8 mouse cellular contexts compared by ENCODE assay signal in the genomic region with DNA sequence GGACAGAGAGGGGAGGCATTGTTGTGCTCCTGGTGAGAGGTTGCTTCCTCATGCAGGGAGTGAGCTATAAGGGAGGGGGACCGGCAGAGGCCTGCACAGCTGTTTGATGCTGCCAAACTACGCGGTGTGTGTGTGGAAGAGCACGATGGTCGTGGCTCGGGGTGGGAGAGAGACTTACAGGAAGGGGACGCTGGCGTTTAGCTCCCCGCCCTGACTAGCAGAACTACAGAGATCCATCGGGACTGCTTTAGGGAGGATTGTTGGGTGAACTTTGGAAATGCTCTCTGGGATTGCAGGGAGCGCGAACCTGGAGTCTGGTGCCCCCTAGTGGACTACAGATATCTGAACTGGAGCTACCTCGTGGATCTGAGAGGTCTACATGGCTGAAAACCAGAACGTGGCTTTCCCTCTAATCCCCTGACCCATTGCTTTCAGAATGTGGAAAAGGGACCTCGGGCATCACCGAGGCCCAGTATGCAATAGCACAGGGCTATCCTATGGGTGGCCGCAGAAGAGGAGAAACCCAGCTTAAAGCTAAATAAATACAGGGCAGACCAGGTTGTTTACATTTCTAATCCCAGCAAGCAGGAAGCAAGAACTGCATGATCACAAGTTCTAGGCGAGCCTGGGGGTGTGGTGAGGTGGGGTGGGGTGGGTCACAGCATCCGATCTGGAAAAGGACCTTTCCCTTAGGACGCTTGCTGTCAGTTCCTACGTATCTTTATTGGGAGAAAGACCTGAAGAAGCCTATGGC. TPM values are rescaled to one million over a fixed set of nuclear protein-coding genes. Genes with fewer than 3 reads are reported as not detected.
DNase-seq lines count a peak whose midpoint lies in the region; ATAC-seq and TF ChIP-seq lines count a peak whose summit lies in the region.

No protein-coding gene starts in this region.

- peaks cover 59% of the 10 kb centered on the region for H3K27me3 ChIP-seq in embryonic facial prominence, embryonic 10.5 days (replicated peaks; ENCODE audit: low read depth, poor library complexity, severe bottlenecking)
- no peaks in the 10 kb centered on the region for H3K27me3 ChIP-seq in intestine, postnatal 0 days (replicated peaks; ENCODE audit: control insufficient read depth, insufficient read depth, low read length)
- H3K27me3 ChIP-seq in limb, embryonic 14.5 days (ENCODE audit: control insufficient read depth, insufficient read depth, low read length): no peaks in the 10 kb centered on the region
- no peaks in the 10 kb centered on the region; the same call in 1 of the 2 replicates for H3K27me3 ChIP-seq in midbrain, embryonic 15.5 days (replicated peaks)
- H3K27me3 ChIP-seq in stomach, embryonic 16.5 days (ENCODE audit: control insufficient read depth, insufficient read depth, low read length): peaks cover 11% of the 10 kb centered on the region; the same call in 1 of the 2 replicates

- no peaks in the 10 kb centered on the region for H3K9me3 ChIP-seq in embryonic facial prominence, embryonic 10.5 days
- H3K9me3 ChIP-seq in intestine, postnatal 0 days (ENCODE audit: control insufficient read depth): no peaks in the 10 kb centered on the region
- no peaks in the 10 kb centered on the region for H3K9me3 ChIP-seq in limb, embryonic 14.5 days (ENCODE audit: control insufficient read depth, low read length)
- H3K9me3 ChIP-seq in midbrain, embryonic 15.5 days: no peaks in the 10 kb centered on the region
- no peaks in the 10 kb centered on the region for H3K9me3 ChIP-seq in stomach, embryonic 16.5 days (replicated peaks; ENCODE audit: control insufficient read depth, low read length)

- peak; percentile 85 for TF ChIP-seq CTCF in intestine, postnatal 0 days (IDR thresholded peaks at IDR 0.05; ENCODE audit: low read depth)

- H3K4me3 ChIP-seq in embryonic facial prominence, embryonic 10.5 days: peak overlapping the region; percentile 50
- peak overlapping the region; percentile 24 for H3K4me3 ChIP-seq in intestine, postnatal 0 days (ENCODE audit: low read depth, low read length)
- H3K4me3 ChIP-seq in limb, embryonic 14.5 days (replicated peaks; ENCODE audit: low read length): peak overlapping the region; percentile 27
- peak overlapping the region; percentile 24 for H3K4me3 ChIP-seq in midbrain, embryonic 15.5 days
- H3K4me3 ChIP-seq in stomach, embryonic 16.5 days (replicated peaks; ENCODE audit: low read length): peak overlapping the region; percentile 33

- peak; percentile 69 for DNase-seq in 416B (ENCODE audit: low read depth)
- DNase-seq in adrenal gland, adult 18-20 months (ENCODE audit: low spot score in 2 of 2): peak; percentile 19
- peak; percentile 65 for DNase-seq in embryonic facial prominence, embryonic 10.5 days (ENCODE audit: low spot score)
- DNase-seq in heart, adult 18-20 months: peak; percentile 32 to 71
- peak; percentile 17 for DNase-seq in limb, embryonic 14.5 days (ENCODE audit: low spot score)

- TF ChIP-seq POLR2A in limb, embryonic 14.5 days (IDR thresholded peaks at IDR 0.05; ENCODE audit: borderline replicate concordance, extremely low read depth, insufficient read depth, insufficient read length): no peak

- 0 out of 2 replicates have a peak, but pooled peaks cover 3% of the 10 kb centered on the region for H3K4me1 ChIP-seq in embryonic facial prominence, embryonic 10.5 days
- no peaks in the 10 kb centered on the region for H3K4me1 ChIP-seq in intestine, postnatal 0 days (replicated peaks; ENCODE audit: control insufficient read depth, insufficient read depth, low read length)
- no peaks in the 10 kb centered on the region for H3K4me1 ChIP-seq in limb, embryonic 14.5 days (ENCODE audit: control insufficient read depth, insufficient read depth, low read length)
- H3K4me1 ChIP-seq in midbrain, embryonic 15.5 days: no peaks in the 10 kb centered on the region
- H3K4me1 ChIP-seq in stomach, embryonic 16.5 days (ENCODE audit: control insufficient read depth, insufficient read depth, low read length): peaks cover 2% of the 10 kb centered on the region; the same call in 1 of the 2 replicates

- WGBS in embryonic facial prominence, embryonic 10.5 days: 29% methylated on average over 21 of the region's 21 CpGs
- WGBS in intestine, postnatal 0 days: 22% methylated on average over 21 of the region's 21 CpGs
- 21% methylated on average over 21 of the region's 21 CpGs for WGBS in limb, embryonic 14.5 days
- 39% methylated on average over 21 of the region's 21 CpGs for WGBS in midbrain, embryonic 15.5 days
- 24% methylated on average over 21 of the region's 21 CpGs for WGBS in stomach, embryonic 16.5 days

- peak; percentile 67; the same call in 1 of the 2 replicates for ATAC-seq in intestine, postnatal 0 days
- peak; percentile 75 for ATAC-seq in limb, embryonic 14.5 days (ENCODE audit: low FRiP score, low read depth)
- peak; percentile 78 for ATAC-seq in midbrain, embryonic 15.5 days (replicated peaks)
- peak; percentile 76 for ATAC-seq in stomach, embryonic 16.5 days (ENCODE audit: insufficient read depth, low FRiP score)

- H3K36me3 ChIP-seq in embryonic facial prominence, embryonic 10.5 days (replicated peaks): no peaks in the 10 kb centered on the region
- H3K36me3 ChIP-seq in intestine, postnatal 0 days (ENCODE audit: control insufficient read depth, insufficient read depth): no peaks in the 10 kb centered on the region
- no peaks in the 10 kb centered on the region for H3K36me3 ChIP-seq in limb, embryonic 14.5 days (ENCODE audit: control insufficient read depth, insufficient read depth, low read length)
- H3K36me3 ChIP-seq in midbrain, embryonic 15.5 days (replicated peaks): no peaks in the 10 kb centered on the region
- H3K36me3 ChIP-seq in stomach, embryonic 16.5 days (ENCODE audit: control insufficient read depth, insufficient read depth, low read length): no peaks in the 10 kb centered on the region

- peak overlapping the region; percentile 71 for H3K27ac ChIP-seq in embryonic facial prominence, embryonic 10.5 days (replicated peaks)
- H3K27ac ChIP-seq in intestine, postnatal 0 days (ENCODE audit: low read depth, low read length): no peak overlapping the region
- H3K27ac ChIP-seq in limb, embryonic 14.5 days (replicated peaks; ENCODE audit: low read depth, low read length): no peak overlapping the region
- H3K27ac ChIP-seq in midbrain, embryonic 15.5 days: no peak overlapping the region
- H3K27ac ChIP-seq in stomach, embryonic 16.5 days (ENCODE audit: low read length): no peak overlapping the region

- no peak overlapping the region for H3K9ac ChIP-seq in intestine, postnatal 0 days (ENCODE audit: low read depth, low read length)
- H3K9ac ChIP-seq in limb, embryonic 14.5 days (ENCODE audit: low read depth, low read length, severe bottlenecking): peak overlapping the region; percentile 47; the same call in 1 of the 2 replicates
- H3K9ac ChIP-seq in midbrain, embryonic 15.5 days: no peak overlapping the region
- peak overlapping the region; percentile 65 for H3K9ac ChIP-seq in stomach, embryonic 16.5 days (ENCODE audit: low read length)

- peak overlapping the region; percentile 49 for H3K4me2 ChIP-seq in intestine, postnatal 0 days (replicated peaks; ENCODE audit: low read depth)
- H3K4me2 ChIP-seq in limb, embryonic 14.5 days (replicated peaks; ENCODE audit: low read depth, low read length, severe bottlenecking): peak overlapping the region; percentile 50
- H3K4me2 ChIP-seq in midbrain, embryonic 15.5 days: peak overlapping the region; percentile 49
- H3K4me2 ChIP-seq in stomach, embryonic 16.5 days (ENCODE audit: low read depth, low read length): peak overlapping the region; percentile 54

RNA-seq across cellular contexts. Expression of gene AU015836, which starts 57.2 kb away (rescaled TPM):
- not detected for total RNA-seq in adrenal gland, adult 18-20 months (2021)
- polyA plus RNA-seq in embryonic facial prominence, embryonic 10.5 days (2016; fragmentation: Nextera tagmentation; extraction: Ambion mirVana): not detected in 2 replicates
- not detected for total RNA-seq in heart, adult 18-20 months (2021)
- 0.18 and 0.30 TPM in 2 replicates for polyA plus RNA-seq in intestine, postnatal 0 days (2015; fragmentation: Nextera tagmentation; extraction: Ambion mirVana)
- 0.32 and 0.33 TPM in 2 replicates for polyA plus RNA-seq in limb, embryonic 14.5 days (2012; rRNA removed)
- polyA plus RNA-seq in limb, embryonic 14.5 days (2014; fragmentation: Nextera tagmentation; extraction: Ambion mirVana): 0.19 and 0.23 TPM in 2 replicates
- not detected in 2 replicates for polyA plus RNA-seq in midbrain, embryonic 15.5 days (2015; fragmentation: Nextera tagmentation; extraction: Ambion mirVana)
- 0.17 and 0.35 TPM in 2 replicates for polyA plus RNA-seq in stomach, embryonic 16.5 days (2015; fragmentation: Nextera tagmentation; extraction: Ambion mirVana)

Comparison
In these comparisons a context has a peak if more than half of its experiments do, and no peak if none do; other contexts are left out.
1. DNase-seq: peak in every context shown above with its lines; median percentile 69 in 416B; 65 in embryonic facial prominence, embryonic 10.5 days; 52 in heart, adult 18-20 months; 19 in adrenal gland, adult 18-20 months; 17 in limb, embryonic 14.5 days.
2. H3K9ac ChIP-seq: peak in limb, embryonic 14.5 days (single experiment) and stomach, embryonic 16.5 days (single experiment); none in intestine, postnatal 0 days (single experiment) and midbrain, embryonic 15.5 days (single experiment).
3. Peak in every context shown above with its lines, with median percentiles within 50 percentile points of each other: H3K4me3 ChIP-seq, ATAC-seq and H3K4me2 ChIP-seq.